Mouse (Mus musculus): ENCODE measurements around the gene Tmem39b.

The Tmem39b gene

DNA sequence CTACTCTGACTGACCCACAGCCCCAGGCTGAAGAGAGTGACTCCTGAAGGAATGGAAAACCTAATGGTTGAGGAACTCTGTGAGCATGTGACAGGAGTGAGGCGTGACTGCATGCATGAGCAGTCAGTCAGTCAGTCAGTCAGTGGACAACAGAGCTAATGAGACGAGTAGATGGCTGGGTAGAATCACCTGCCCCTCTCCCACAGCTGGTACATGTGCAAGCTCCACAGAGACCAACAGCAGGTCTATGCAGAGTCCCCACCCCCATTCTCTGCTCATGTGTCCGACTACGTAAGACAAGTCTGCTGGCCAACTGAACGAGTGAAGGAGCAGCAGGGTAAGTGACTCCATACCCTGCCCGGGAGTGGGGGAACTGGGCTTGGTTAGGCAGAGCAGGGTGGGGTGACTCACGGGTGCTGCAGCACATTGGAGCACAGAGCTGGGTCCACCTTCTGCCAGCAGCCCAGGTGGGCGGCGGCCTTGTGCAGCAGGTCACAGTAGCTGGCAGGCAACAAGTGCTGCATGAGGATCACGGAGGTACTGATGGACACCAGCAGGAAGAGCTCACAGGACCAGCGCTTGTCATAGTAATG, 12.6 kb downstream of the Tmem39b start:
- no peak for DNase-seq (ENCODE audit: low spot score)

DNA sequence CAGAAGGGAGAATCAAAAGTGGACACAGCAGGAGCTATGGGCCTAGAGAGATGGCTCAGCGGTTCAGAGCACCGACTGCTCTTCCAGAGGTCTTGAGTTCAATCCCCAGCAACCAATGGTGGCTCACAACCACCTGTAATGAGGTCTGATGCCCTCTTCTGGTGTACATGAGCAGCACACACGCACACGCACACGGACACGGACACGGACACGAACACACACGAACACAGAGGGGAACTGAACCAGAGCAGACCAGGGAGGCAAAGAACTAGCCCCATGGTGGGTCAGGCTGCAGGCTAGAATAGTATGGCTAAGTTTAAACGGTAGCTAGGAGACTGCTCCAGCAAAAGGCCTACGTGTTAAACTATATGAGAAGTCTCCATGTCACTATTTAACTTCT, 14.8 kb downstream of the Tmem39b start:
- DNase-seq (ENCODE audit: low spot score), result no peak

- DNase-seq (ENCODE audit: low spot score), result no peak
Observed at GRCm38 (mm10) chr4:129672878-129673449, 23.7 kb downstream of the Tmem39b start.

DNA sequence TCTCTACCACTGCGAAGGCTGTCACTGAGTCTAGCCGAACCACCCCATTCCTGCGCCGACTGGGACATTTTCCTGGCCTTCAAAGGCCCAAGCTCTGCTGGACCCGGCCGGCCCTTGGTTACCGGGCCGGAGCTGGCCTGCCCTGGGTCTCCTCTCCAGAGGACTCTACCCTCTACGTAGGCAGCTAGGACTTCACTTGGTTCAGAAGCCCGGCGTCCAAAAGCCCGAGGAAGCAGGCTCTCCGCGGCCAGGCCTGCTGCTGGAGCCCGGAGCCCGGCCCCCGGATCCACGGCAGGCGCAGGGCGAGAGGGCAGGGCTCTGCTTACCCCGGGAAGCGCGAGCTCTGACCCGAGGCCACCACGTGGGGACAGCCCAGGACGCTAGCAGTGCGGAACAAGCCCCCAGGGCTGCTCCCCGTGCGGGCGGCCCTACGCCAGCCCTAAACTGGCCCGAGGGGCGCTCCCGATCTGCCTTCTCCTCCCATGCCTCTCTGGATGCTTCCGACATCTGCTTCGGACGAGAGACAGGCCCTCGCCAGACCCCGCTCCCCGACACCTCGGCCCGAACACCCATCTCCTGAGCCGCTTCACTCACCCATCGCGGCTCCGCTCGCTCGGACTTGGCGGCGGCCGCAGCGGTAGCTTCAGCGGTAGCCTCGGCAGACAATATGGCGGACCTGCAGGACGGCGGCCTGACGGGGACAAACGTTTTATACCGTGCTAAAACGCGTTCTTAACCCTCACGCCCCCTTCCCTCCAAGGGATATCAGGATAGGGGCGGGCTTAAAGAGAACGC, 24.4 kb downstream of the Tmem39b start, which contains the start of gene Kpna6:
Gene Kpna6 (minus strand): TSS at position 685 of the 795 bp plus-strand sequence.
- DNase-seq (ENCODE audit: low spot score), result peak; percentile 89

GRCm38 (mm10) chr4:129671491-129672082, 25.1 kb downstream of the Tmem39b start:
- peak; percentile 25 for DNase-seq (ENCODE audit: low spot score)

DNA sequence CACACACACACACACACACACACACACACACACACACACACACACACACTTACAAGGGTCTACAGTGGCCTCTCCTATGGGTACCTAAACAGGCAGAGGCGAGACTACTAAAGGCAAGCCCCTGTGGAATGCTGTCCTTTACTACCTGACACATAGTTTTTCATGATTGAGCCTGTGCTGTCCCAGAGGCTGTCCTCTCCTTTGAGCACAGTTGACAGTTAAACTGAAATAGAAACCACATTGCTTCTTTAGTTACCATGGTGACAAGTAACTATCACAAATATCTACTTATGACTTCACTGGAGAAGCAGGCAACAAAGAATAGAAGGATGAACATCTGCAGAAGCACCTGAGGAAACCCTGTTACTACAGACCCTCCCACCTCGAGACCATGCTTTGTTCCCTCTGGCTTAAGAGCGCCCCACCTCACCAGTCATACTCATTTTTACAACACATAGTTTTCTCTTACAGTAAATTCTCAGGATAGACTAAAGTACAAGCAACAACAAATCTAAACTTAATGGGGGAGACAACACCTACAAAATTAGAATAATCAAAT, 34.3 kb downstream of the Tmem39b start:
- DNase-seq (ENCODE audit: low spot score), result no peak

GRCm38 (mm10) chr4:129661584-129661983, 35.1 kb downstream of the Tmem39b start:
- DNase-seq (ENCODE audit: low spot score), result no peak

DNA sequence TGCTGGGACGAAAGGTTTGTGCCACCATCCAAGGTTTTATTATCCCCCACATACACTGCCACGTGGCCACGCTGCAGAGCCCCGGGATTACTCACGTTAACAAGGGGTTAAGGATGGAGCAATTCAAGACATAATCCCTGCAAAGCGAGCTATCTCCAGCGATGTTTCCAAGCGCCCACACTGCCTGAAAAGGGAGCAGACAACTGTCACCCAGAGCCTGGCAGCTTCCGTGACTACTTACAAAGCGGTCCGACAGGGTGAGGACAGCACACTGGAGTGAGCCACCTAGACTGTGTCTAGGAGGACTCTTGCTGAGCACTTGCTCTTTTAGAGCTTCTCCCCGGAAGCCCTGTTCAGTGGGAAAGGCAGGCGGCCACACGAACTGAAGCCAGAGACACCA, 41.9 kb downstream of the Tmem39b start:
- no peak for DNase-seq (ENCODE audit: low spot score)

GRCm38 (mm10) chr4:129650359-129650758, 46.3 kb downstream of the Tmem39b start:
- no peak for DNase-seq (ENCODE audit: low spot score)

GRCm38 (mm10) chr4:129648656-129649055, 48.0 kb downstream of the Tmem39b start:
- no peak for DNase-seq (ENCODE audit: low spot score)

GRCm38 (mm10) chr4:129645204-129645603, 51.4 kb downstream of the Tmem39b start:
- no peak for DNase-seq (ENCODE audit: low spot score)

GRCm38 (mm10) chr4:129641756-129642155, 54.9 kb downstream of the Tmem39b start:
- DNase-seq (ENCODE audit: low spot score), result no peak

GRCm38 (mm10) chr4:129640638-129641467, 55.8 kb downstream of the Tmem39b start, which contains the start of gene Txlna:
Gene Txlna (minus strand): TSS chr4:129641065.
- peak; percentile 94 for DNase-seq (ENCODE audit: low spot score)

GRCm38 (mm10) chr4:129640101-129640637, 56.5 kb downstream of the Tmem39b start:
- DNase-seq (ENCODE audit: low spot score), result peak; percentile 49

DNA sequence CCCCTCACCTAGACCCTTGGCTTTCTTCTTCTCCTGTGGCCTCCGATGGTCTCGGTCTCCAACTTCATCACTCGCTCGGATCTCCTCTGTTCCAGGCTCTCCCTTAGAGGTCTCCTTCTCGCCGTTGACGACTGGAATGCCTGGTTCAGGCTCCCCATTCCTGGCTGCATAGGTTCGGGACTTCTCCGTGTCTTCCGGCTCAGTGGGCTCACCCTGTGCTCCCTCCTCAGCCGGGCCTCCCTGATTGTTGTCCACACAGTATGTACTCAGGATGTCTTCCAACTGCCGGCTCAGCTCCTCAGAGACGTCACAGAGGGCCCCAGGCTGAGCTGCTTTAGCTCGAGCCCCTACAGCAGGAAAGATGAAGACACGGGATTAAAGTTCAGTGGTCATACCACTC, 57.4 kb downstream of the Tmem39b start:
- no peak for DNase-seq (ENCODE audit: low spot score)

- no peak for DNase-seq (ENCODE audit: low spot score)
Observed at GRCm38 (mm10) chr4:129633852-129634251, 62.8 kb downstream of the Tmem39b start.

GRCm38 (mm10) chr4:129631867-129632266, 64.8 kb downstream of the Tmem39b start:
- no peak for DNase-seq (ENCODE audit: low spot score)

GRCm38 (mm10) chr4:129630944-129631343, 65.7 kb downstream of the Tmem39b start:
- DNase-seq (ENCODE audit: low spot score), result no peak

All from ovary, postnatal 36 days (tissue).